Mouse (Mus musculus): ENCODE results near the gene Zranb3.
A peak's percentile ranks its signal among the peaks of the same experiment; 100 is the strongest.
"Not testable (repeated sequence)": the region's sequence is repeated elsewhere in the genome, so short reads cannot be mapped to it uniquely, and the experiment has no call there.

Zranb3 gene

GRCm38 (mm10) chr1:128102641-128103461, at the start of gene Zranb3, which contains the start of gene R3hdm1:
Zranb3 (minus strand) TSS chr1:128103047.
R3hdm1 (plus strand) TSS chr1:128103301.
- peak; percentile 99 for DNase-seq (ENCODE audit: low read depth, low spot score)

DNA sequence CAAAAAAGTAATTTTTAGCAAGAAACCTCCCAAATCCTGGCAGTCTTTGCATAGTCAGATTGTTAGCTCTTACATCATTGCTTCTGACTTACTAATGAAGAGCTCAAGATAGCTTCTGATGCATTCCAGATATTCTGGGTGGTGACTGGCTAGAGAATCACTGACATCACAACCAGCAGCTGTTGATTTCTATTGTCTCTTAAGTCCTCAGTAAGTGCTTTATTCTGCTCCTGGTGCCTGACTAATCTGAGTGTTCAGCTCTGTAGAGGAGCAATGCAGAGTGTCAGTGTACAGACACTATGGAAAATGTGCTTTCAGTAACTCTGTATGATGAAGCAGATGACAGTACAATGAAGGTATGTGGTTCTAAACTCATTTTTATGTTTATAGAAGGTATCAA, 38.9 kb upstream of the Zranb3 start:
- DNase-seq (ENCODE audit: low read depth, low spot score), result no peak

- DNase-seq (ENCODE audit: low read depth, low spot score), result peak; percentile 12
These were observed 38.2 kb upstream of the Zranb3 start for GRCm38 (mm10) chr1:128141039-128141438.

GRCm38 (mm10) chr1:128136222-128136621, 33.4 kb upstream of the Zranb3 start:
- not testable (repeated sequence) for DNase-seq (ENCODE audit: low read depth, low spot score)

GRCm38 (mm10) chr1:128120913-128121627, 18.2 kb upstream of the Zranb3 start:
- DNase-seq (ENCODE audit: low read depth, low spot score), result no peak

DNA sequence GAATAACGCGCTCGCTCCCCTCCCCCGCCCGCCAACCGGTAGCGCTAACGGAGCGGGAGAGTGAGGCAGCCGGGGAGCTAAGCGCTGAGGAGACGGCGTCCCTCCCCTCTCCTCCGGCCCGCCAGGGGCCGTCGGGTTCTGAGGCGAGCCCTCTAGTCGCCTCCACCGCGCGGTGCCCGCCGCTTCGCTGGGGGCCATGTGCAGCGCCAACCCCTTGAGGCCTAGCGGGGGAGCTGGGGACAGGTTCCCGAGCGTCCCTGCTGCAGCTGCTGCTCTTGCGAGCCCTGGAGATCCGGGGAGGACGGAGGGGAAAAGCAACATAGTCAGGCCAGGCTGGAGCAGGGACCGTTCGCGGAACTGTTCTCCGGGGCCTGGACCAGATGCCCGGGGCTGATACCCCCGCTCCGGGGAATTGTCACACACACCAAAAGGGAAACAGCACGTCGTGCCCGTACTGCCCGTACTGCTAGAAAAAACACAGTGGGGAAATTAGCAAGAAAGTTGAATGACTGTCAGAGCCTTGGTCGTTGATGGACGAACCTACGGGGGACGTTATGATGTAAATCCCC, 757 bp upstream of the Zranb3 start:
- peak; percentile 21 for DNase-seq (ENCODE audit: low read depth, low spot score)

DNA sequence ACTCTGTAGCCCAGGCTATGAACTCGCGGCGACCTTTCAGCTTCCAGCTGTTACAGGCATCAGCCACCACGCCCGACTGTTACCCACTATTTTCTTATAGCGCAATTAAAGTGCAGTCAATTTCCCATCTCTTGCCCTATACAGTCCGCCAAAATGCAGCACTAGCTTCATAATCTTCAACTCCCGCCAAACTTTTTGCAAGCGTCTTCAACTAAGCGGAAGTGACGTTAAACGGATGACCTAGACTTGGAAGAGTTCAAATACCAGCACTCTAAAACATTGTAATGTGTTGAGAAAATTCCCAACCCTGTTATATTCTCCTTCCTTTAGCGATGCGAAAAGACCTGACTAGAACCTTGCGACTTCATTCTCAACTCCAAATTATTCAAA, 601 bp downstream of the Zranb3 start:
- no peak for DNase-seq (ENCODE audit: low read depth, low spot score)

- DNase-seq (ENCODE audit: low read depth, low spot score), result no peak
These were observed 4.5 kb downstream of the Zranb3 start for GRCm38 (mm10) chr1:128098309-128098708.

DNA sequence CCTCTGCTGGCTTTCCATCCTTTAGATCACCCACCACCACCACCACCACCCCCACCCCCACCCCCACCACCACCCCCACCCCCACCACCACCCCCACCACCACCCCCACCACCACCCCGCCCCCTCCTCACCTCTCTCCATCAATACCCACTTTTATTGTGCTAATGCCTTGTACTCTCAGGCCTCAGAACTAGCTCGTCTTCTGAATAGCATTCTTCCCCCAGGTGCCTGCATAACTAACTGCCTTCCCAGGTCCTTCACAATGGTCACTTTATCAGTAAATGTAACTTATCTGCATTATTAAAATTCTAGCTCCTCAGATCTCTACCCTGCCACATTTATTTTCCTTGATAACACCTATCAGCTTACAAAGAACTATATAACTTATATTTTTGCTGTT, 8.2 kb downstream of the Zranb3 start:
- no peak for DNase-seq (ENCODE audit: low read depth, low spot score)

DNA sequence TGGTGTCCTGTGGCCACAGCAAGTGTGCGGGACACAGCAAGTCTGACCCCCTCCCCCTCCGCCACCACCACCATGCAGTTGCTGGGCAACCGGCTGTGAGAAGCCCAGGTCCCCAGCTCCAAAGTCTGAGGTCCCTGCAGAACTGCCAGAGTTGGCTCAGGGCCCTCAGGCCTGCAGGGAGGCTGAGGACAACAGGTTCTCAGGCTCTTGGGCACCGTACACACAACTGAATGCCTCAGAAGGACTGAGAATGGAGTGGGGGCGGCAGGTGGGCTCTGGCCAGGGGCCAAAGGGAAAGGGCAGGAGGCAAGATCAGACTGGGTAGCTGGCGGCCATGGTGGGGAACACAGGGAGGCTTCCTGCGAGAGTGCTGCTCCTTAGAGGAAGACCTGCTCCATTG, 20.0 kb downstream of the Zranb3 start:
- DNase-seq (ENCODE audit: low read depth, low spot score), result no peak

DNA sequence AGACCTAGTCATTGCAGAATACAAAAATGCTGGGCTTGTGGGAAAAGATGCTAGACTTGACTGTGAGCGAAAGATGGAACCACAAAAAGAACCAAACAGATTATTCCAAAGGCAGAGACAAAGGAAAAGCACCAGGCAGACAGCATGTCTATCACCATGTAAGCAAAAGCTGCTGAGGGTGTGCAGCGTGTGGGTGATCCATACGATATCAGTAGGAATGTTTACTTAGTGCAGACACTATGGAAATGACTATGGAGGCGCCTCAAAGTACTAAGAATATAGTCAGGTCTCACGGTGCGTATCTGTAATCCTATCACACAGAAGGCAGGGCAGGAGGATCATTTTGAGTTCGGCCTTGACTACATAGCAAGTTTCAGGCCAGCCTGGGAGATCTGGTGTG, 21.0 kb downstream of the Zranb3 start:
- no peak for DNase-seq (ENCODE audit: low read depth, low spot score)

DNA sequence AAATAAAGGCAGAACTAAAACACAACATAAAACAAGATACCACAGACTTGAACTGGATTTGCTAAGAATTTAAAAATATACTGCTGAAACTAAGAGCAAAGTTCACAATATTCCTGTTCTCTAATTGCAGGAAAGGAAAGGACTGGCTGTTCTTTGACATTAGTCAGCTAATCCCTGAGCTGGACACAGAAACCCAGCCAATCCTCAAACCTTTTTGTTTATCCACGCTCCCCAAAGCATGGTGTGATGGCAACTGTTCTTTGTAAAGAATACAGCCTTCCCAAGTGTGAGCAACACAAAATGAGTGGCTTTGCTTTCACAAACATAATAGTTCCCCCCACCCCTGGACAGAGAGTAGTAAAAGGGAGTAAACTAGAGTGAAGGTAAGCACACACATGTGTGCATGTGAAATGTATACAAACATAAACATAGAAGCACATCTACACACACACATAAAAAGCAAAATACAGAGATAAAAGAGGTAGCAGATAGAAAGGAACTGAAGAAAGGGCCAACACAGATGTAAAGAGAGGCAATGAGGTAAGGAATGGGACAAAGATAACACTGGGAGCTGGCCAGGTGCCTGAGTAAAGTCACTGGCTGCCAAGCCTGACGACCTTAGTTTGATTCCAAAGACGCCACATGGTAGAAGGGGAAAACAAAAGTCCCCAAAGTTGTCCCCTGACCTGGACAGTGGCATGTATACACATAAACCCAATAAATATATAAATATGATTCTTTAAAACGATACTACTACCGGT, 21.7 kb downstream of the Zranb3 start:
- DNase-seq (ENCODE audit: low read depth, low spot score), result peak; percentile 25

GRCm38 (mm10) chr1:128078646-128079045, 24.2 kb downstream of the Zranb3 start:
- peak; percentile 31 for DNase-seq (ENCODE audit: low read depth, low spot score)

GRCm38 (mm10) chr1:128077788-128078187, 25.1 kb downstream of the Zranb3 start:
- DNase-seq (ENCODE audit: low read depth, low spot score), result no peak

DNA sequence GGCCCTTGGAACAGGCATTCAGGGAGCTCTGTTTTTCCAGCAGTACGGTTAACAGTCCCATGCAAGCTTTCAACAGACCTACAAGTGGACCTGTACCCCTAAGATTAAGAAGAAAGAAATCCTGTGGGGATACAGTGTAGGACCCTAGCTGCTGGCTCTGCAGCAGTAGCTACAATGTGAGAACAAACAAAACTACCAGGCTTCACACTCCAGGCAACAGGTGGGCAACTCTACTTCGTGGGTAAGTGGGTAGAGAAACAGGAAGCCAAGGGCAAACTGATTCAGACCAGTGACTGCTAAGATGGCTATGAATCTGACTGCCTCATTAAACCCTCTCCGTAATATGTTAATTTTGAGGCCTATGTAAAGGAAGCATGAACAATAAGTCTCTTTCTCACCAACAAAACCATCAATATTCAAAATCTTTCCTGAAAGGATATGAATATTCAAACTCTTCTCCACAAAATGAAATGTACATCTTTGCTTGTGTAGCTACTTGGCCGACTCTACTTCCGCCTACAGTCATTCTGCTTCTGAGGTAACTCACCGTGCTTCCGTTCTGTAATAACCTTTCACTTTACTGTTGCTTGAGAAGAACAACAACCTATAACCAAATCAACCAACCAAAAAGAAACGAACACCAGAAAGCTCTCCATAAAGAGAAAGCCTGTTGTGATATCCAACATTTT, 25.9 kb downstream of the Zranb3 start:
- DNase-seq (ENCODE audit: low read depth, low spot score), result no peak

GRCm38 (mm10) chr1:128073051-128073450, 29.8 kb downstream of the Zranb3 start:
- DNase-seq (ENCODE audit: low read depth, low spot score), result no peak

DNA sequence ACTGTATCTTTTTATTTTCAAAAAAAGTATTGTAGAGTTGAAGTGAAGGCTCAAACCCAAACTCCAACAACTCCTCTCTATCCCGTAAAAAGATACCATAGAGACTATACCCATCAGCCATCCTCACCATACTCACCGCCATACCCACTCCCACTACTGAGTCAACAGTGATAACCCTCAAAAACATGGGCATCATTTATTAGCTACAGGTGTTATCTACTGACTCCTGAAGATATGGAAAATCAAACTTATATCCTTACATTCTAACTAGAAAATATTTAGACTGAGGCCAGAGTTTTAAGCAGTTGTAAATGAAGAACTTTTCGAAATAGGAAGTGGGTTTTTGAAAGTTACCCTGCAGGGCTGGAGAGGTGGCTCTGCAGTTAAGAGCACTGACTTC, 32.8 kb downstream of the Zranb3 start:
- DNase-seq (ENCODE audit: low read depth, low spot score), result no peak

GRCm38 (mm10) chr1:128068945-128069397, 33.9 kb downstream of the Zranb3 start:
- DNase-seq (ENCODE audit: low read depth, low spot score), result no peak

GRCm38 (mm10) chr1:128064716-128065115, 38.1 kb downstream of the Zranb3 start:
- DNase-seq (ENCODE audit: low read depth, low spot score), result no peak

- no peak for DNase-seq (ENCODE audit: low read depth, low spot score)
These were observed 40.7 kb downstream of the Zranb3 start for GRCm38 (mm10) chr1:128062167-128062566.

GRCm38 (mm10) chr1:128061401-128061800, 41.4 kb downstream of the Zranb3 start:
- DNase-seq (ENCODE audit: low read depth, low spot score), result no peak
